Mouse (Mus musculus) adrenal gland, postnatal 4 days (tissue): ENCODE results near the gene Gm7735. TPM values are rescaled to one million over a fixed set of nuclear protein-coding genes. Genes with fewer than 3 reads are reported as not detected.
"Not testable (repeated sequence)": the region's sequence is repeated elsewhere in the genome, so short reads cannot be mapped to it uniquely, and the experiment has no call there.

Experiments used
- DNase-seq, 2 experiments: peaks; one replicate each; pipeline ENCODE4 v3.0.0; 2021 to 2022; ENCODE audit warnings: low spot score in 2 of 2, mixed read lengths in 2 of 2
- long read RNA-seq, 2 experiments: library from polyadenylated mRNA; stranded (forward); transcript quantifications; one replicate each; pipeline ENCODE4 v2.0.0; 2021
- total RNA-seq, 2 experiments: library from RNA; stranded (reverse); gene quantifications; 2 replicates each; pipeline ENCODE4 v1.2.3; 2021

Gene Gm7735
- total RNA-seq = not detected
- long read RNA-seq, experiment 1 = 0 reads
- long read RNA-seq, experiment 2 = 0 reads

GRCm38 (mm10) chr16:89169190-89169589 lies at the start of gene Gm7735:
TSS of gene Gm7735 (plus strand) at chr16:89169490.
- not testable (repeated sequence) for DNase-seq

GRCm38 (mm10) chr16:89140551-89140950 lies 28.7 kb upstream of the Gm7735 start, which contains the start of gene Gm6358:
TSS of gene Gm6358 (plus strand) at chr16:89140851.
- no peak for DNase-seq

- DNase-seq = no peak
Measured at GRCm38 (mm10) chr16:89150786-89151185, 18.5 kb upstream of the Gm7735 start, which contains the start of gene Gm10061. TSS of gene Gm10061 (plus strand) at chr16:89151086.

GRCm38 (mm10) chr16:89157652-89158051 lies 11.6 kb upstream of the Gm7735 start, which contains the start of gene Gm9789:
TSS of gene Gm9789 (plus strand) at chr16:89157952.
- no peak for DNase-seq

- no peak for DNase-seq
Measured at GRCm38 (mm10) chr16:89174435-89174834, 5.1 kb downstream of the Gm7735 start, which contains the start of gene 1110057P08Rik. TSS of gene 1110057P08Rik (plus strand) at chr16:89174735.

GRCm38 (mm10) chr16:89188621-89189020 lies 19.3 kb downstream of the Gm7735 start:
- no peak for DNase-seq

GRCm38 (mm10) chr16:89205561-89205960 lies 36.3 kb downstream of the Gm7735 start, which contains the start of gene Krtap20-2:
TSS of gene Krtap20-2 (plus strand) at chr16:89205861.
- no peak for DNase-seq

Other genes with a start within 250 kb of the Gm7735 start
- not detected for gene Krtap19-9b, start 237.2 kb upstream of the Gm7735 start, total RNA-seq
- gene Krtap16-3, start 206.6 kb upstream of the Gm7735 start, total RNA-seq = not detected
- gene Krtap22-2, start 158.7 kb upstream of the Gm7735 start, total RNA-seq = not detected
- gene Gm10229, start 154.2 kb upstream of the Gm7735 start, total RNA-seq = not detected
- gene Krtap6-1, start 137.8 kb upstream of the Gm7735 start, total RNA-seq = not detected
- not detected for gene Gm10228, start 128.0 kb upstream of the Gm7735 start, total RNA-seq
- gene Krtap6-5, start 121.6 kb upstream of the Gm7735 start, total RNA-seq = not detected
- gene 1110025L11Rik, start 105.5 kb upstream of the Gm7735 start, total RNA-seq = not detected
- gene Krtap6-3, start 85.5 kb upstream of the Gm7735 start, total RNA-seq = not detected
- not detected for gene Gm6358, start 28.6 kb upstream of the Gm7735 start, total RNA-seq
- not detected for gene Gm10061, start 18.4 kb upstream of the Gm7735 start, total RNA-seq
- gene Gm9789, start 11.5 kb upstream of the Gm7735 start, total RNA-seq = not detected
- not detected for gene 1110057P08Rik, start 5.2 kb downstream of the Gm7735 start, total RNA-seq
- gene Krtap20-2, start 36.4 kb downstream of the Gm7735 start, total RNA-seq = not detected
- not detected for gene Krtap21-1, start 234.4 kb downstream of the Gm7735 start, total RNA-seq